Mouse (Mus musculus) layer of hippocampus, postnatal 10 days (tissue): Measurements from ENCODE around the gene Prune1. TPM values are rescaled to one million over a fixed set of nuclear protein-coding genes. Genes with fewer than 3 reads are reported as not detected.

Experiments used
- DNase-seq, 2 experiments: peaks; one replicate each; pipeline ENCODE4 v3.0.0; 2021; ENCODE audit warnings: low spot score in 2 of 2
- total RNA-seq, 2 experiments: library from RNA; stranded (reverse); gene quantifications; 2 replicates each; pipeline ENCODE4 v1.2.3; 2021

The Prune1 gene
- total RNA-seq, 2 experiments from 2014 or later = 34.9 to 36.3 TPM

DNA sequence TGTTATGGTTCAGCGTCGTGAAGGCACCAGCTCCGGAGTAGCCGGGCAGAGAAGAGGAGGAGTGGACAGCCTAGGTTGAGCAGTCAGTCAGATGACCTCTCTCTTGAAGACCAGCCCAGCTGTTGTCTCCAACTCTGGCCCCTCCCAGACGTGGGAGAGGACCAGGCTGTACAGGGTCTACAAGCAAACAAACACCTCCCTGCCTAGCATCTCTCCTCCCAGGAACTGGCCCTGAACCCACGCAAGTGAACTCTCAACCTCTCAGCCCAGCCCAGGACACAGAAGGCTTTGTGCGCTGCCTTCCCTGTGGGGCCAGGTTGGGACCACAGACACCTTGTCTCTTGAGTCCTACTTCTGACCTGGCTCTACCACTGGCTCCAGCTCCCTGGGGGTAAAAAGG, 25.2 kb upstream of the Prune1 start, which contains the start of gene Anxa9:
Gene Anxa9, minus strand, starts transcription at position 77 of the 400 bp plus-strand sequence.
- DNase-seq = no peak

DNA sequence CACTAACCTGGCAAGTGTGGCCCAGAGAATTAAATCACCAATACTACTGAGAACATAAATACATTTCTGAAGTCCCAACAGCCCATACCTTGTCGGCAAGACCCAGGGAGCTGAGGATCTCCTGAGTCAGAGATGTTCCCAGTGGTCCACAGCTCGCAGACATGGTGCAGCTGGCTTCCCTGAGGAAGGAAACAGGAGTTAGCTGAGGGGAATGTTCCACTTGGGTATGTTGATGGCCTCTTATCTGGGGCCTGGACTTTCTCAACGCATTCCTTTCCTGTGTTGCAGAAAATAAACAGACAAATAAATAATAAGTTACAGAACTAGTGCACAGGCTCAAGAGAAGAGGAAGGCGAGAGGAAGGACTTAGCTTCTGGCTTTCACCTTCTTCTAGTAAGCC, 24.4 kb upstream of the Prune1 start:
- DNase-seq = no peak

DNA sequence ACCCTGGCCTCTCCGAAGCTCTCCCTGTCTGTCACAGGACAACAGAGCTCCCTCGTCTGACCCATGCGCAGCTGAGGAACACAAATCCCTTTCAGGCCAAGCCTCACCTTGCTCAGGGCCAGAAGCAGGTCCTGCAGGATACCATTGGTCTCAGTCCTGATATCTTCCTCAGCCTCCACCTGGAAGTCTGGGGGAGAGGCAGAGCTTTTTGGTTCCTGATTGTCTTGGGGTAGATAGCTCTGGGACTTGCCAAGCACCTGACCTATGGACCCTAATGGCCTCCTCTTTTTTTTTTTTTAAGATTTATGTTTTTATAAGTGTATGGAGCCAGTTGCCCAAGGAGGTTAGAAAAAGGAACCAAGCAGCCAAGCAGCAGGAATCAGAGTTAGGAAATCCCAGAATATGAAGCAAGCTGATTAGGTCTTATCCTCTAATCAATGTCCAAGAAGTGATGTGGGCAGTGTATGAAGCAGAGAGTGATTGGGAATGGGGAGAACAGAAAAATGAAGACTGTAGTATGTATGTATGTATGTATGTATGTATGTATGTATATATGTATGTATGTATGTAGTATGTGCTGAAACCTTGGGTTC, 19.4 kb upstream of the Prune1 start:
- DNase-seq = no peak

DNA sequence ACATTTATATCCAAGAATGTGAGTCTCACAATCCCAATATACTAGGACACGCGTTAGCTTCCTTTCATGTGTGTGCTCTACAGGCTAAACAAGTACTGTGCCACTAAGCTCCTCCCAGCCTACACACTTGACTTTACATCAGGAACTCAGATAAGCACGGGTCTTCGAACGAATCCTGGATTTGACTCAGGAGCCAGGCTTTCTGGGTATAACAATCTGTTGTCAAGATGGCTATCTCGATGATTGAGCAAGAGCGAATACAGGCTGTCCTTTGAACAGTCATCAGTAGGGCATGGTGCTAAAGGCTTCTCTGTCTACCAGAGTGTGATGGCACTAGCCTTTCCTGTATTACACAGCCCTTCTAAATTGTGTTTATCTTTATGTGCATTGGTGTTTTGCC, 16.1 kb upstream of the Prune1 start:
- no peak for DNase-seq

DNA sequence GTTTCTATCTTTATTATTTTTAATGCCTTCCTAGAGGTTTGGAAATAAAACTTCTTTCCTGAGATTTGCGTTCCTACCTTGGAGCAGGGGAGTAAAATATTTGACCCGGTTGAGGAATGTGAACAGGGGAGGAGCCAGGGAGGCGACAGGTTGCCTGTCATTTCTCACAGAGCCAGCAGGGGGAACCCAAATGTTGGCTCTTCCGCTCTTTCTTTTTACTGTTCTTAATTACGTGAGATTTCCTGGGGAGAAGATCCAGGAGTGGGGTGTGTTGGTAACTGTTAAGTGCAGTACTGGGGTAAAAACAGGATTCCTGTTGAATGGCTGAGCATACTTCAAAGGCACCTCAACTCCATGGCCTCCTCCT, 14.2 kb upstream of the Prune1 start:
- DNase-seq = peak; percentile 39 to 42

DNA sequence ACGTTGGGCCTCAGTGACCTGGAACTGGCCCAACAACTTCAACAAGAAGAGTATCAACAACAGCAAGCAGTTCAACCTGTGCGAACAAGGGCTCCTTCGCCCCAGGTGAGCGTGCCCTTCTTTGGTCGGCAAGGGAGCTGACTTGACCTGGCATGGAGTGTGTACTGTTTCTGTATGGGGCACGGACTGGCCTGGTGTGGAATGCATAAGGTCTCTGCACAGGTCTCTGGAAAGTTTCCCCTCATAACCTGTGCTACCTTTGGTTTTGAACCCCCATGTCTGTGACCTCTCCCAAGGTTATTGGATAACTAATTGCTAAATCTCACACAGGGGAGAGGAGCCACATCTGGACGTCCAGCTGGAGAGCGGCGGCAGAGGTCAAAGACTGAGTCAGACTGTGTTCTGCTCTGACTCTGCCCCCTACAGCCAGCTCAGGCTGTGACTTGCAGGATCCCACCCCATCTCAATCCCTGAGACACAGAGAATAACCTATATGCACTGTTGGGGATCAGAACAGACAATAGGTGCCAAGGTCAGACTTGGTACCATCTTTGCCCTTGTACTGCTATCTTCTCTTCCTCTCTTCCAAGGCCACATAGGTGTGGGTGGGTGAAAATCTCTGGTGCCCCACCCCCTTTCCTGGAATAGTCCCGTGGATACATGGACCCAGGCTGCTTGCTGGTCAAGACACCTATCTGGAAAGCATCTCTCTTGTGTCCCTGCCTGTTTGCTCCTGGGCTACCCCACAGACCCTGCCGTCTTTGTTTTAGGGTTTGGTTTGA, 13.6 kb upstream of the Prune1 start:
- DNase-seq = no peak

DNA sequence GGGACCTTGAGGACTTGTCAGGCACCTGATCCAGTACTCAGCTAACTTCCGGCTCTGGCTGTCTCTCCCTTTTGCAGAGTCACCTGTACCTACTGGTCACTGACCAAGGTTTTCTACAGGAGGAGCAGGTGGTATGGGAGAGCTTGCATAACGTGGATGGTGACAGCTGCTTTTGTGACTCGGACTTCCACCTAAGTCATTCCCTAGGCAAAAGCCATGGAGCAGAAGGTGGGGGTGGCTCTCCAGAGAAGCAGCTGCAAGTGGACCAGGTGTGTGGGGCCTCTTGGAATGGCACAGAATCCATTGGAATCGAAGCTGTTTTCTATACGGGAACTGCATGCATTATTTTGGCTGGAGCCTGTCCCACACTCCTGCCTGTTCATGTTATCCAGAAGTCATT, 12.8 kb upstream of the Prune1 start:
- DNase-seq = no peak

DNA sequence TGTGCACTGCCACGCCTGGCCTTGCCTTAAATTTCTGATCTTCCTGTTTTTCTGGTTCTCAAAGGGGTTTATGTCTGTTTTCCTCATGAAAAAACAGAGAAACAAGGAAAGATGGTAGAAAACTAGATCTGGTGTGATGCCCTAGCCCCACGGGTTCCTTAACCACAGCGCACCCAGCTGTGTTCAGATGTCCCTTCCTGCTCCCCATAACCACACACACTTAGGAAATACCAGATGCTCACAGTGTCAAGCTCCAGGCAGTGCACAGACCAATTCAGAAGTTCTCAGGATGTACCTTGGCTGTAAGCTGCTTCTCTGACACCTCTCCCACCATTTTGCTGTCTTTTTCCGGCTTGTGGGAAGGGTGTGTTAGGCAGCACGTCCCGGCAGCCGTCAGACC, 12.4 kb upstream of the Prune1 start:
- no peak for DNase-seq

DNA sequence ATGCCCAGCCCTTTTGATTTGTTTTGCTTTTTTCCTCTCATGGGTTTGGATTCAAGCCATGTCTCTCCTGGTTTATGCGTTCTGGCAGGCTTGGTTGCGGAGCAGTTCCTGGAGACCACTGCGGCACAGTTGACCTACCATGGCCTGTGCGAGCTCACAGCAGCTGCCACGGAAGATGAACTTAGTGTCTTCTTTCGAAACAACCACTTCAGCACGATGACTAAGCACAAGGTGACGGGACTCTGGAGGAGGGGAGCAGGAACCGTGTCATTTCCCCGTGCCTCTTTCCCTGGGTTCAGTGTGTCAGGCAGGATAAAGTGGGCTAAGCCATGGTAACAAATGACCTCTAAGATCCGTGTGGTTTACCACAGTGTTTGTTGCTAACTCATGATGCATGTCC, 11.7 kb upstream of the Prune1 start:
- no peak for DNase-seq

DNA sequence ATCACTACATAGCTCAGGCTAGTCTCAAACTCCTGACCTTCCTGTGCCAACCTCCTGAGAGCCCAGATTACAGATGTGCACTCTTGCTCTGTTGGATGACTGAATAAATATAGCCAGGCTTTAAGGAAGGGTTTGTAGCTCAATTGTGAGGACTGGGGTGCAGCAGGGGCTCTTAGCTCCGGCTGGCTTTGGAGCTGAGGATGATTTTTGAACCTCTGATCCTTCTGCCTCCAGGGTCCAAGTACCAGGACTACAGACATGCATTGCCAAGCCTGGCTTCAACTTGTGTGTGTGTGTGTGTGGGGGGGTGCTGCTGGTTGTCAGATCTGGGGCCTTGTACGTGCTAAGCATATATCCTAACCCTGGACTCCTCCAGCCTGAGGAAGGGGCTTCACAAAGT, 11.0 kb upstream of the Prune1 start:
- DNase-seq = no peak

DNA sequence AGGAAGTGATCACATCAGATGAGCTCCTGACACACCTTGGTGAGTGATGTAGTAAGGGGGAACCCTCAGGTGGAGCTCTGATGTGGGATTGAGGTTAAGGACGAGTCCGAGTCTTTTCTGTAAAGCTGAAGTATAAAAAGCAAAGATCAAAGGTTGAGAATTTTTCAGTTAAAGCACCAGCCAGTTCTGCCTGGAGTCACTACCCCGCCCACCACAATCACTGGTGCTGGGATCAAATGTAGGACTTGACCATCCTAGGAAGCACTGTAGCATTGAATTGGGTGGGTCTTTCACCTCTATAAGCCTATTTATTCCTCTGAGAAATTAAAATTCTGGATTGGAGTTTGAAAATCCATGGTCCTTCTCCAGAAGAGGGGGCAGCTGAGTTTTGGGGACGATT, 9.2 kb upstream of the Prune1 start:
- no peak for DNase-seq

DNA sequence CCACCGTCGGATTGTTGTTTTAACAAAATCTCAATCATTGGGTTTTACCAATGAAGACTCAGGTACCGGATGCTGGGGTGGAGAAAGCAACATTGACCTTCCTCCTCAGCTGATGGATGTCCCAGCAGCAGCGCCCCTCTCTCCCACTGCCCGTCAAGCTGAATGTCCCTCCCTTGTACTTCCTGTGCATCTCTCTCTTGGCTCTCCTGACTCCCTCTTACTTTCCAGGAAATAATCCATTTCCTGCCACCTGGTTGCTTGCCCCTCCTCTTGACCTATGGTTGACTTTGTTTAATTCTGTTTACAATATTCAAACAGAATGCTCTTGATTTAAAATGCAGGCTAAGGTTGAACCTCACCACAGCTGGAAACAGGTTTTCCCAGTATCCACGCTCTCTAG, 8.3 kb upstream of the Prune1 start:
- DNase-seq = no peak

DNA sequence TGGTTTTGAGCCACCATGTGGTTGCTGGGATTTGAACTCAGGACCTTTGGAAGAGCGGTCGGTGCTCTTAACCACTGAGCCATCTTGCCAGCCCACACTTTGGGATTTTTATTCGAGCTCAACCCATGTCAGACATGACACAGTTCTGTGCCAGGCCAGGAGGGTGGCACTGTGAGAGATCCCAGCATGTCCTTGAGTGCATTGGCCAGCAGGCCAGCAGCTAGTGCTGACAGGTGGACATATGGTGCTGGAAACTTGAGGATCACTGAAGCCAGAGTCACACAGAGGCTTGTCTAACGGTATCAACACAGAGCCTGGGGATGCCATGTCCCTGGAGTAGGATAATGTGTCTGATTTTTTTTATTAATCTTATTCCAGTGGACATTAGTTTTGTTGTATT, 7.5 kb upstream of the Prune1 start:
- DNase-seq = no peak

DNA sequence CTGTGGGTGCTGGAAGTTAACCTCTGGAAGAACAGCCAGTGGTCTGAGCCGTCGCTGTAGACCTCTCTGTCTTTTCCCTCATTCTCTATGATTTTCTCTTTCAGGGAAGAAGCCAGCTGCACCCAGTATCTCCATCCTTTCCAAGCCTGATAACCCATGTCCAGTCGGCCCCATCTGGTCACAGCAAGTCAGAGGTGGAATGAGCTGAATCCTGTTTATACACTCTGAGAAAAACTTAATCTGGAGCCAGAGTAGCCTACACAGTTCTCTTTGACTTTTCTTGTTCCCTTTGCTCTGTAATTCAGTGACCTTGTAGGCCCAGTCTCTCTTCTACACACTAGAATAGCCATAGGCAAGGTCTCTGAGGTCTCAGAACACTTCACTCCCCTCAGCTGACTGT, 5.7 kb upstream of the Prune1 start:
- DNase-seq = no peak

DNA sequence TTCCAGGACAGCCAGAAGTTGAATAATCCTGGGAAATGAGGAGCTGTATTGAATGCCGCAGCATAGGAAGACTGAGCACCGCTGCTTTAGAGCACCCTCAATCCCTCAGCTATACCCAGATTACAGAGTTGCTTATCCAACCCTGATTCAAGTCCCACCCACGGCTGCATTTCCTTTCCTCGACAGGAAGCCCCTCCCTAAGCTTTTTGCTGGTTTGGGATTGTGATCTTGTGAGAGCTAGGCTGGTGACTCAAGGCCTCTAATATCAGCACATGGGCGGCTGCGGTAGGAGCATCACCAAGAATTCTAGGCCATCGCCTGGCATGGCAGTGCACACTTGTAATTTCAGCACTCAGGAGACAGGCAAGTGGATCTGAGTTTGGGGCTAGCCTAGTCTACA, 4.6 kb upstream of the Prune1 start:
- DNase-seq = no peak

DNA sequence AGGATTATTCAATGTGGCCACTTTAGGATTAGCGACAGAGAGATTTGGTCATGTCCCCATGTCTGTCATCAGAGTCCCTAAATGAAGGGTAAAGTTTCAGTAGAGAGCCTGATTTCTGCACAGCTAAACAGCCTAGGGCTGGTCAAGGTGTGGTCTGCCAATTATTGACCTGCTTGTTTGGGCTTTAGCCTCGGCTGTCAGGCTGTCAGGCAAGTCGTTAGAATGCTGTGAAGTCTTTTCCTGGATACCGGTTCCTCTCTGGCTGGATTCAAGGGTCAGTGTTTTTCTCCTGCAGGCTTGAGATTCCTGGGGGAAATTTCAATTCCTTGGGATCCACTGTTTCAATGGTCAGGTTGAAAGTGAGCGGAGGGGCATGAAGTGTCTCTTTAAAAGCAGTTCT, 4.1 kb upstream of the Prune1 start:
- DNase-seq = no peak

DNA sequence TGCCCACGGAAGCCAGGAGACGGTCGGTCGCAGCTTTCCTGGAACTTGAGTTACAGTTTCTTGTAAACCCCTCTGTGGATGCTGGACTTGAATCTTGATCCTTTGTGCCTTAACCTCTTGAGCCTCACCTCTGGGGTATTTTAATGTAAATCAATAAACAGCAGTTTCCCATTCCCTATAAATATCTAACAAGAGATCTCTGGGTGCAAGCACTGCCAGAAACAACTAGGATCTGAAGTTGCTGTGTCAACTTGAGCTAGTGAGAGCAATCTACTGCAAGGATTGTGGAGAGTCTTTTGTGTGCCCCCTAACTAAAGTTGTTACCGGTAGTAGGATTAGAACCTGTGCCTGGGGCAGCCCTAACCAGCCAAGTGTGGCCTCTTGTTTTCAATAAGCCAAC, 3.5 kb upstream of the Prune1 start:
- no peak for DNase-seq

DNA sequence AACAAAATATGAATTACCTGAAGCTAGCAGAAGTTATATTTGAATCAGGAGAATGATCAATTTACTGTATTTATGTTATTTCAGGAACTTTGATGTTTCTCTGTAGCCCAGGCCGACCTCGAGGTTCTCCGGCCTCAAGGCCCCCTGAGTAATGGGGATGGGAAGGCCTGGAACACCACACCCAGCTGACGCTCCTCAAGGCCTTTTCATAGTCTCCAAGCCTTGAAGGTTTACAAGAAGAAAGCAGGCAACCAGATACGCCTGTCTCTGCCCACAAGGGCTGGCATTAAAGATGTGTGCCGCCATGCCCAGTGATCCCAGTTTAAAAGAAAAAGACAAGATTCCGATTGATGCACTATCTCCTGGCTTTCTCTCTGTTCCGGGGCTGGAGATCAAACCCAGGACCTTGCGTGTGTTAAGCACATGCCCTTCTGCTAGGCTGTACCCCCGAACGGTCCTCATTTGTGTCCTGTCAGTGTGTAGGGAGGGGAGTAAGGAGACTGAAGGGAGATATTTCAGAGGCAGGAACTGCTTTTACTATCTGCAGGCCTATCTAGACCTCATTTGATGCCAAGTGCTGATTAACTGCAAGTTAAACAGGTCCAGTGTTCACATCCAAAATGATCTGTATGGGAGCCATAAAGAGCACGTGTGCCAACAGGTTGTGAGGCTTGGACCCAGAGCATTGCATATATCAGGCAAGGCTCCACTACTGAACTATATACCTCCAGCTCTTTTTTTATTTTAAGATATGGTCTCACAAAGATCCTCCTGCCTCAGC, 2.8 kb upstream of the Prune1 start:
- no peak for DNase-seq

DNA sequence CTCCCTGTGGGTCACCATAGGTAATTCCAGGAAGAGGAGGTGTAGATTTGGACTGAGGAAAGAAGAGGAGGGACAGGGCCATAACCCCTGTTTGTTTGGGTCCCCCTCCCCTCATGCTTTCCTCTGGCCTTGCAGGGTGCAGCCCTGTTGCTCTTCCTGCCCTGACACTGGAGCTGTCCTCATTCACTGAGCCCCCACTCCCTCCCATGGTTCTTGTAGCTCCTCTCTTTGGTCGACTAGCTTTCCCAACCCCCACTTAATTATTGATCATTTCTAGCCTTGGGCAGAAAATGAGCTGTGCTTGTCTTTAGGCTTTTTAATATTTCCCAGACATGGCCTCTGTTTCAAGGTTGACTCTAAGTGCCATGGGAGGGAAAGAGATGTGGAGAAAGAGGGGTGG, 2.2 kb upstream of the Prune1 start:
- no peak for DNase-seq

DNA sequence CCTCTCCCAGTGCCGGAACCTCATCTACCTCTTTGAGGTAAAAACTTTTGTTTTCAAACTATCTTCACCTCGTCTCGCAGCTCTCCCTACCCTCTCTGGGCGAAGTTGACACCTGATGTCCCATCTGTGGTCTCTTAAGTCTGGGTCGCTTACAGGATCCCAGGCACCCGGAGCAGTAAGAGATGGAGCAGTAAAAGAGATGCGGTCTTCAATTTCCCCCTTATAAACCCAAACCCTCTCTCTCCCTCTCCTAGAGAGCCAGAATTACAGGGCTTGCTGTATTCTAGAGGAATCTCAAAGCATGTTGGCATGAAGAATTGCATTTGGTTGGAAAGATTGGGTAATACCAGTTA, 1.7 kb upstream of the Prune1 start:
- DNase-seq = no peak

DNA sequence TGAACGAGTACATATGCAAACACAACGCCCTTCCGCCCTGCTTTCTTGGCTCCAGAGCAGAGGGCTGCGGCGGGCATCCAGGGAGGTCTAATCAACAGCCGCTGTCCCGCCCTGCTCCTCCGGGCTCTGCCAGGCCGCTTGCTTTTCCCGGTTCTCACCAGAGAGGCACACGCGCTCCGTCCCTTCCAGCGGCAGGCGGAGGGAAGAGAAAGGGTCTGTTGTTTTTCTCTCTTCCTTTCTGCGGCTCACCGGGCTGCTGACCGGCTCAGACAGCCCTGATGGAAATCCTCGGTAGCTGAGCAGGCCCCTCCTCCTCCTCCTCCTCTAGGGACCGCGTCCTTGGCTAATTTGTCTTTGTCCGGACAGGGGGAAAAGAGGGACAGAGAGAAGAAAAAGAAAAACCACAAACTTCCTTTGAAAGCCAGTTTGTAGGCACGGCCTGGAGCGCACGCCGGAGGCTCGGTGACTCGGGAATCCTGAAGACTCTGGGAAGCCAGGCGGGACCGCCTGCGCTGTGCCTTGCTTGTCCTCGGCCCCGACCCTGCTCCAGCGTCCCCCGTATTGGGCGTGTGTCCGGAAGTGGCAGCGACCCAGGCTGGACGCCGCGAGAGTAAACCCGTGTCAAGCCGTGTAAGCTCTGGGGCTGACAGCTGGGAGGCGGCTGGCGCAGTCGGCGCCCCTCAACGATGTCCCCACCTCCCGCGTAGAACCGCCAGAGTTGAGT, 1.2 kb upstream of the Prune1 start:
- peak; percentile 75 to 81 for DNase-seq

DNA sequence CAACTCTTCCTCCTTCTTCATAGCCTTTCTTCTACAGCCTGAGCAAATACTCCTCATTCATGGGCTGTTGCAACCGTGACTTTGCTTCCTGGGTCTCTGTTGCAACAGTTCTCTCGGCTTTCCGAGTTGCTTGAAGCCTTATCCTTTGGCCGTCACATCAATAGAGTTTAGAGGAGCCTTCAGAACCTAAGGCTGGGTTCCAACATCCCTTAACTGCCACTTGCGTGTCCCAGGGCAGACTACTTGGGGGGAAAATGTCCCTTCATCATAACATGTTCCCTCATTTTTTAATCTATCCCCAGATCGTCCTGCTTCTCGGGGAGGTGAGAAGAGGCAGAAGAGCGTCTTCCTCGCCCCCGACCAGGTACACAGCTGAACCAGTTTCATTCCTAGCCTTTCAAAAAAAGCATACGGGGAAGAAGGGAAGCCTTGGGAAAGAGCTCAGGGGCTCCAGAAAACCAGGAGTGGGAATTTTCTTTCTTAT, 547 bp upstream of the Prune1 start:
- DNase-seq = peak; percentile 16 to 36
